Comparison of ENCODE assay signal across 15 mouse cellular contexts in the genomic region with DNA sequence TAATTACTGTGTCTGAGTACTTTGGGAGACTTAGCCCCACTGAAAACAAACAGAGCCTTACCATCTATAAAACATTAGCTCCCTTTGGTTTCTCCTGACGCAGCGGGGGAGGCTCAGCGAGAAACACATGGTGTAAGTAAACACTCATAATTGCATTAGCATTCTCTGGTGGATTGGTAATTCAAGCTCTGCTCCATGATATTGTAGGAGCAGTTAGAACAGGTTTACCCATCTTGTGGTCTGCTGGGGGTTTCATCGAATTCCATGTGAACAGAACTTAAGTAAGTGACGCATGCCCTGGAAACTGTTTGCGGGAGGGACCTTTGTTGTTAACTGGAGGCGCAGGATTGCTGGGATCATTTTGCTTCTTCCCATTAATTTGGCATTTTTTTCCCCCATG.
"Had no signal": no experiment of that assay in that cellular context is flagged by ENCODE, and none has a peak within 500 bp of the region (broad histone marks: within the 10 kb centered on the region; RNA-seq: fewer than 3 reads in every experiment).

No protein-coding gene starts in this region.

- ATAC-seq: intestine, embryonic 16.5 days; liver, postnatal 0 days had no signal

- H3K4me3 ChIP-seq: left cerebral cortex, adult 2 months; limb, embryonic 12.5 days; liver, embryonic 13.5 days; lung, embryonic 15.5 days; megakaryocyte, embryonic 14.5 days; midbrain, embryonic 12.5 days had no signal

- H3K4me2 ChIP-seq: limb, embryonic 12.5 days; liver, embryonic 13.5 days; lung, embryonic 15.5 days; midbrain, embryonic 12.5 days had no signal

- H3K9ac ChIP-seq: limb, embryonic 12.5 days; liver, embryonic 13.5 days; liver, postnatal 0 days; lung, embryonic 15.5 days; midbrain, embryonic 12.5 days had no signal

- H3K27ac ChIP-seq: left cerebral cortex, adult 2 months; limb, embryonic 12.5 days; liver, embryonic 13.5 days; lung, embryonic 15.5 days; macrophage; midbrain, embryonic 12.5 days had no signal

- DNase-seq: kidney, adult 9 months; liver; liver, embryonic 13.5 days; liver, postnatal 0 days; lung, postnatal 14 days; spleen, adult 18-20 months; thymus, adult 18-20 months; thymus, postnatal 14 days had no signal

- H3K27me3 ChIP-seq: limb, embryonic 12.5 days; liver, embryonic 13.5 days; lung, embryonic 15.5 days; megakaryocyte, embryonic 14.5 days; midbrain, embryonic 12.5 days had no signal

- H3K9me3 ChIP-seq: limb, embryonic 12.5 days; liver, embryonic 13.5 days; lung, embryonic 15.5 days; midbrain, embryonic 12.5 days had no signal

- H3K4me1 ChIP-seq: liver, embryonic 13.5 days; lung, embryonic 15.5 days; megakaryocyte, embryonic 14.5 days; midbrain, embryonic 12.5 days had no signal

- H3K36me3 ChIP-seq: limb, embryonic 12.5 days; liver, embryonic 13.5 days; lung, embryonic 15.5 days; midbrain, embryonic 12.5 days had no signal
